Mouse (Mus musculus) liver, postnatal 0 days (tissue): ENCODE data around the gene Paxip1.

ENCODE experiments used
- CTCF ChIP-seq: sonication (generic); IDR thresholded peaks from 2 replicates; pipeline ENCODE4 v1.5.1; 2016; ENCODE audit warnings: antibody characterized with exemption, low read depth
- EP300 ChIP-seq: IDR thresholded peaks from 2 replicates; pipeline ENCODE4 v1.6.1; 2016; ENCODE audit warnings: antibody characterized with exemption, low read depth, mild to moderate bottlenecking

GRCm38 (mm10) chr5:27731392-27731791, 60.1 kb downstream of the Paxip1 start:
- TF ChIP-seq EP300 (no peak), CTCF (no peak)
